Mouse (Mus musculus) WW6 (cell line): ENCODE measurements around the gene Gm10181.
A peak's percentile ranks its signal among the peaks of the same experiment; 100 is the strongest.
"Not testable (repeated sequence)": the region's sequence is repeated elsewhere in the genome, so short reads cannot be mapped to it uniquely, and the experiment has no call there.

Source experiments
- DNase-seq: peaks from one replicate; pipeline ENCODE4 v3.0.0-alpha.2; 2013; ENCODE audit warnings: low read depth, low spot score

The Gm10181 gene

GRCm38 (mm10) chr9:25089122-25089521, at the start of gene Gm10181:
Gm10181 (plus strand) TSS chr9:25089422.
- DNase-seq, result no peak

GRCm38 (mm10) chr9:25041665-25042064, 47.6 kb upstream of the Gm10181 start:
- DNase-seq, result peak; percentile 38

GRCm38 (mm10) chr9:25042162-25043111, 46.8 kb upstream of the Gm10181 start:
- no peak for DNase-seq

GRCm38 (mm10) chr9:25044325-25044724, 44.9 kb upstream of the Gm10181 start:
- DNase-seq, result no peak

- DNase-seq, result no peak
Observed at GRCm38 (mm10) chr9:25048289-25048688, 40.9 kb upstream of the Gm10181 start.

GRCm38 (mm10) chr9:25048940-25049339, 40.3 kb upstream of the Gm10181 start:
- DNase-seq, result no peak

GRCm38 (mm10) chr9:25051901-25052300, 37.3 kb upstream of the Gm10181 start:
- no peak for DNase-seq

GRCm38 (mm10) chr9:25055650-25056376, 33.4 kb upstream of the Gm10181 start:
- no peak for DNase-seq

GRCm38 (mm10) chr9:25058726-25059125, 30.5 kb upstream of the Gm10181 start:
- DNase-seq, result no peak

- DNase-seq, result no peak
Observed at GRCm38 (mm10) chr9:25072666-25073065, 16.6 kb upstream of the Gm10181 start.

- no peak for DNase-seq
Observed at GRCm38 (mm10) chr9:25075977-25076376, 13.2 kb upstream of the Gm10181 start.

- no peak for DNase-seq
Observed at GRCm38 (mm10) chr9:25076505-25076904, 12.7 kb upstream of the Gm10181 start.

- no peak for DNase-seq
Observed at GRCm38 (mm10) chr9:25090853-25091252, 1.6 kb downstream of the Gm10181 start.

- DNase-seq, result no peak
Observed at GRCm38 (mm10) chr9:25102881-25103280, 13.7 kb downstream of the Gm10181 start.

- DNase-seq, result peak; percentile 11
Observed at GRCm38 (mm10) chr9:25104638-25105037, 15.4 kb downstream of the Gm10181 start.

- DNase-seq, result not testable (repeated sequence)
Observed at GRCm38 (mm10) chr9:25123590-25123989, 34.4 kb downstream of the Gm10181 start.

- DNase-seq, result no peak
Observed at GRCm38 (mm10) chr9:25124048-25124447, 34.8 kb downstream of the Gm10181 start.

- DNase-seq, result no peak
Observed at GRCm38 (mm10) chr9:25132253-25132652, 43.0 kb downstream of the Gm10181 start.

GRCm38 (mm10) chr9:25132920-25133319, 43.7 kb downstream of the Gm10181 start:
- no peak for DNase-seq

GRCm38 (mm10) chr9:25138900-25139299, 49.7 kb downstream of the Gm10181 start:
- no peak for DNase-seq
